ENCODE assay signal across 8 mouse cellular contexts in the genomic region with DNA sequence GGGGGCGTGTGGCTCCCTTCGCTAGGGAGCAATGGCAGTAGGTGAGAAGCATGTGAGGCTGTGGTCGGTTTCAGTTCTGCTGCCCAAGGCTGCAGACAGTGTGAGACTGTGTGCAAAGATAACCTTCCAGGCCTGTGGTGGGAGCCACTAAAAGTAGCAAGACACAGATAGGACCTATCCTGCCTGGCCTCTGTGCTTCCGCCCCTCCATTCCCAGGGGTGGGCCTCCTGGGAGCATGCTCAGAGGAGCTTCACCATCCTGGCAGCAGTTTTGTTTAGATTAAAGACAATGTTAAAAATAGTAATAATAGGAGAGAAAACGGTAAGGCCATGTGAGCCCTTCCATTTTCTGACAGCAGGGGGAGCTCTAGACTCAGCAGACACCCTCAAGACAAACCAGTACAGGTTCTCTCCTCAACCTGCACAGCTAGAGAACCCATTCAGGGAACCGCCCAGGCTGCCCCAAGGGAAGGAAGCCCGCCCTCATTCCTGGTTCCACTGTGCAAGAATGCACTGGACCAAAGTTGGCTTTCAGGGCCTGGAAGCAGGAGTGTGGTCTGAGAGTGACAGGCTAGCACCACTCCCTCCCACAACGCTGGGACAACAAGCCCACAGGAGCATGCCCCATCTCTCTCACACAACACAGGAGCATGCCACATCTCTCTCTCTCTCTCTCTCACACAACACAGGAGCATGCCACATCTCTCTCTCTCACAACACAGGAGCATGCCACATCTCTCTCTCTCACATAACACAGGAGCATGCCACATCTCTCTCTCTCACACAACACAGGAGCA. TPM values are rescaled to one million over a fixed set of nuclear protein-coding genes. Genes with fewer than 3 reads are reported as not detected.
DNase-seq lines count a peak whose midpoint lies in the region; ATAC-seq lines count a peak whose summit lies in the region.

No protein-coding gene starts in this region.

- DNase-seq in adipocyte (ENCODE audit: low spot score): peak; percentile 81
- DNase-seq in gastrocnemius, postnatal 14 days: peak; percentile 65
- peak; percentile 91 for DNase-seq in induced T-regulatory cell, adult 2 months (ENCODE audit: low read depth)
- DNase-seq in left cerebral cortex, adult 8-10 months (ENCODE audit: low spot score in 2 of 2): peak; percentile 61 to 83
- peak; percentile 83 to 86 for DNase-seq in right cerebral cortex, postnatal 10 days (ENCODE audit: low spot score in 2 of 2)
- DNase-seq in urinary bladder, postnatal 25 days (ENCODE audit: low spot score): peak; percentile 68

- intact Hi-C loops in gastrocnemius, postnatal 14 days (cut with DNase I; ENCODE audit: low total_unique reads): loop anchor here (5.0 kb wide), 1 partner anchor 170 kb away; no protein-coding TSS in a partner anchor

- ATAC-seq in common myeloid progenitor, adult 5-6 weeks (replicated peaks; ENCODE audit: low read depth, poor library complexity, severe bottlenecking): peak; percentile 91
- ATAC-seq in megakaryocyte, adult 5-6 weeks (ENCODE audit: poor library complexity, severe bottlenecking): peak; percentile 88

RNA-seq across cellular contexts. Expression of a gene that starts 50.0 kb away (rescaled TPM):
- total RNA-seq in common myeloid progenitor, adult 5-6 weeks (2017): 30.6 and 38.4 TPM in 2 replicates
- total RNA-seq in gastrocnemius, postnatal 14 days (2021): 10 to 100 TPM in 1 of 2 experiments, 1 to 10 TPM in 1; 9.0 to 10.2 TPM
- 100 to 1,000 TPM in 1 of 4 experiments, 10 to 100 TPM in 3; 81.8 to 105 (median 87.0) TPM for total RNA-seq in left cerebral cortex, adult 8-10 months (2022)
- total RNA-seq in megakaryocyte, adult 5-6 weeks (2015): 3.4 and 5.9 TPM in 2 replicates
- total RNA-seq in megakaryocyte, adult 5-6 weeks (2017): 20.0 and 20.7 TPM in 2 replicates

Comparison
In these comparisons a context has a peak if more than half of its experiments do, and no peak if none do; other contexts are left out.
1. Peak in every context shown above with its lines: DNase-seq and ATAC-seq.